Mouse (Mus musculus): Measurements from ENCODE around the gene Alg14.

GRCm38 (mm10) chr3:121274010-121274409 lies 17.6 kb upstream of the Alg14 start:
- no peak for TF ChIP-seq GATA1 (IDR thresholded peaks at IDR 0.05; ENCODE audit: low read length)
- no peak for TF ChIP-seq TAL1 (IDR thresholded peaks at IDR 0.05; ENCODE audit: low read length)

All from erythroblast, embryonic 14.5 days (primary cell).